Mouse (Mus musculus) ES-Bruce4 (cell line): ENCODE data around the gene Dpagt1.

Experiments used
- CTCF ChIP-seq: IDR thresholded peaks from one replicate; pipeline ENCODE4 v1.8.1; 2011; ENCODE audit warnings: low read depth, low read length
- EP300 ChIP-seq: IDR thresholded peaks from 2 replicates; pipeline ENCODE4 v1.6.1; 2011; ENCODE audit warnings: low read depth, low read length; ENCODE audit not compliant: insufficient read depth
- POLR2A ChIP-seq: IDR thresholded peaks from one replicate; pipeline ENCODE4 v1.8.1; 2011; ENCODE audit warnings: low read length; ENCODE audit not compliant: insufficient read depth

DNA sequence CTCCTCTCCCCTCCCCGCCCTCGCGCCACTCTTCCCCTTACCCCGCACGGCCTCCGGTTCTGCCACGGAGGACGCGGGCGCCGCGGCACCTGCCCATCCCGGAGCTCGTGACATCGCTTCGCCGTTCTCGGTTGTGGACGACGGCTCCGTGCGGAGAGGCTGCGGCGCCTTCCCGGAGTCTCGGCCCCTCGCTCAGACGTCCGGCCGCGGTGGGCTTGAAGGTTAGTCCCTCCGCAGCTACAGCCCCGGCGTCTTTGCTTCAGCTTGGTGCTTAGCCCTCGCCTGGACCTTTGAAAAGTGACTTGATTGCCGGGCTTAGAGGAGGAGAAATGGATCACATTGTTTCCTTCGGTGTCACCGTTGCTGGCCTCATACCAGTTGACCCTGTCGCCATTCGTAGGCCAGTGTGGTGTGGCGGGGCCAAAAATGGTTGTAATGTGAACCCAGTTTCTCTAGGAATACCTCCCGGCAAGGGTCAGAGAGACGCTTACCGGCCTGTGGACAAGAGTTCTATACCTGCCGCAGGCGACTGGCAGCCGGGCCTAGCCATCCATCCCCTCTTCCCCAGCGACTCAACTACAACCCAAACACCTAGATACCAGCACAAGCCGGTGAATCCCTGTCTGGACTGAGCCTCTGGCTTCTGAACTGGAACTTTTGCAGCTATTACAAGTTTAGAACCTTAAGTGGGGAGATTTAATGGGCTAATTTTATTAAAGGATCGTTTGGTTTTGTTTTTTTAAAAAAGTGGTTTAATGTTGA lies 9.7 kb downstream of the Dpagt1 start:
- TF ChIP-seq CTCF (no peak), POLR2A (no peak), EP300 (no peak)
